Mouse (Mus musculus) olfactory bulb, adult 2 months (tissue): ENCODE data around the gene Saal1.

Experiments
- CTCF ChIP-seq: fragments of 200-500 bp; IDR thresholded peaks from 2 replicates; pipeline ENCODE4 v1.5.1; 2012; ENCODE audit warnings: low read depth, mild to moderate bottlenecking, low read length, moderate library complexity; ENCODE audit not compliant: insufficient read depth
- POLR2A ChIP-seq: fragments of 200-500 bp; IDR thresholded peaks from 2 replicates; pipeline ENCODE4 v1.6.1; 2012; ENCODE audit warnings: mild to moderate bottlenecking, low read depth, low read length, moderate library complexity; ENCODE audit not compliant: insufficient read depth

- TF ChIP-seq CTCF = no peak
- no peak for TF ChIP-seq POLR2A
These were observed 9.9 kb downstream of the Saal1 start for GRCm38 (mm10) chr7:46700521-46701025.
